Mouse (Mus musculus) embryonic stem cell, embryonic (primary cell): ENCODE measurements around the gene Tmem179b.

Experiments
- CTCF ChIA-PET, 4 experiments: fragments of 300-600 bp in 2 of 4; fragments of 350-600 bp in 2 of 4; sonication (Branson Sonifier 250); formaldehyde crosslinking; loops; one replicate each; lab custom pipeline; 2022; ENCODE audit warnings: inconsistent platforms in 2 of 4; lab: Charles Lee
- POLR2A ChIA-PET, 4 experiments: fragments of 300-600 bp in 2 of 4; fragments of 350-600 bp in 2 of 4; sonication (Branson Sonifier 250); formaldehyde crosslinking; loops; one replicate each; lab custom pipeline; 2022; ENCODE audit warnings: antibody characterized with exemption in 4 of 4, inconsistent platforms in 1 of 4; lab: Charles Lee

Gene Tmem179b

DNA sequence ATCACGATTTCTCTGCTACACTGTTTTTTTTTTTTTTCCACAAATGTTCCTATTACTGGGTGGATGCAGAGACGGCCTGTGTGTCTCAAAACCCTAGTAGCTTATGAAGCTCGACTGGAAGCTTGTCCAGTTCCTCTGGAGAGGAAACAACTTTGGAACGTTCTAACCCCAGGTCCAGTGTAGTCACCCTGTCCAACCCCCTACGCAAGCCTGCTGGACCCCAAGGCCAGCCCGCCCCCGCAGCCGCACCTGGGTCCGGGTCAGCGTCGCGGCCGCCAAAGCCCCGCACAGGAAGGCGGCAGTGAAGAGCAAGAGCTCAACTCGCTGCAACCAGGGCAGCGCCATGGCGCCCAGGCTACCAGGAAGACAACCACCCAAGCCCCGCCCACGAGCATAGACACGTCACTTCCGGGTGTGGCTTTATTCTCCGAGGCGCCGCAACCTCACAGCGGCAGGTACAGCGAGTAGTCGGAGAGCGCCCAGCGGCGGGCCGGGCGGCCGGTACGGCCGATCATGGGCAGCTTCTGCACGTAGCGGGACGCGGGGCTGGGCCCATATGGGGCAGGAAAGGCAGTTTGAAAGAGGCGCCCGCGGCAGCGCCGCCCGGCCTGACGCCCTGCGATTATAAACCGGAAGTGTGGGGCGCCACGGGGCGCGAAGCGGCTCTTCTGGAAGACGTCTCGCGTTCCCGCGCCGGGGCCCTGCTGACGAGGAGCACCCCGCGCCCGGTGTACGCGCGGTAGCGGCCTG, at the start of gene Tmem179b:
Gene Tmem179b, minus strand, starts transcription at position 382 of the 750 bp plus-strand sequence.
- POLR2A ChIA-PET: interaction anchor here (0.5 to 27.6 kb wide), 110 partner anchors 9 to 1832 kb away, joined by 3 to 801 read pairs (median 6); partner anchors contain the start of genes Nxf1 (in 4 of the 4), Taf6l (in 4 of the 4), B3gat3 (in 3 of the 4) and Slc3a2 (in 3 of the 4)
- CTCF ChIA-PET: interaction anchor here in 3 of 4 experiments (0.6 to 2.5 kb wide), 8 partner anchors 14 to 100 kb away, joined by 3 to 9 read pairs (median 3); partner anchors contain the start of gene Nxf1 (in 1 of the 3)

GRCm38 (mm10) chr19:8822696-8823095, 48.4 kb upstream of the Tmem179b start:
- ChIA-PET CTCF (no interaction called here), POLR2A (interaction anchor here in 3 of 4 experiments (0.6 to 3.7 kb wide), 37 partner anchors 9 to 145 kb away, joined by 3 to 24 read pairs (median 4); partner anchors contain the start of genes Eef1g (in 2 of the 3), Gng3 (in 2 of the 3), Taf6l (in 2 of the 3) and Bscl2 (in 1 of the 3))

GRCm38 (mm10) chr19:8821146-8821545, 46.9 kb upstream of the Tmem179b start:
- POLR2A ChIA-PET: interaction anchor here in 3 of 4 experiments (0.6 to 21.0 kb wide), 37 partner anchors 9 to 1422 kb away, joined by 3 to 271 read pairs (median 16); partner anchors contain the start of genes 1700092M07Rik (in 2 of the 3), AC129217.1 (in 2 of the 3), Eef1g (in 2 of the 3) and Gng3 (in 2 of the 3)
- CTCF ChIA-PET: interaction anchor here in 1 of 4 experiments (0.7 kb wide), 1 partner anchor 11 kb away, joined by 3 read pairs; no protein-coding TSS in a partner anchor

GRCm38 (mm10) chr19:8820424-8820956, 46.2 kb upstream of the Tmem179b start:
- POLR2A ChIA-PET: interaction anchor here (0.6 to 21.0 kb wide), 75 partner anchors 10 to 288 kb away, joined by 3 to 271 read pairs (median 10); partner anchors contain the start of genes AC129217.1 (in 3 of the 4), Eef1g (in 3 of the 4), Polr2g (in 3 of the 4) and Slc3a2 (in 3 of the 4)
- CTCF ChIA-PET: interaction anchor here in 2 of 4 experiments (0.6 to 1.4 kb wide), 3 partner anchors 11 to 102 kb away, joined by 3 to 5 read pairs (median 3); no protein-coding TSS in a partner anchor

GRCm38 (mm10) chr19:8819596-8820423, 45.5 kb upstream of the Tmem179b start, which contains the start of gene Hnrnpul2:
Gene Hnrnpul2 (plus strand): TSS chr19:8820010.
- POLR2A ChIA-PET: interaction anchor here (0.6 to 21.0 kb wide), 134 partner anchors 8 to 1447 kb away, joined by 3 to 271 read pairs (median 5); partner anchors contain the start of genes Eef1g (in 4 of the 4), 1810009A15Rik (in 3 of the 4), AC129217.1 (in 3 of the 4) and Gm49416 (in 3 of the 4)
- CTCF ChIA-PET: interaction anchor here in 2 of 4 experiments (0.6 to 1.6 kb wide), 7 partner anchors 10 to 106 kb away, joined by 3 to 6 read pairs (median 4); partner anchors contain the start of genes Taf6l (in 1 of the 2) and Zbtb3 (in 1 of the 2)

DNA sequence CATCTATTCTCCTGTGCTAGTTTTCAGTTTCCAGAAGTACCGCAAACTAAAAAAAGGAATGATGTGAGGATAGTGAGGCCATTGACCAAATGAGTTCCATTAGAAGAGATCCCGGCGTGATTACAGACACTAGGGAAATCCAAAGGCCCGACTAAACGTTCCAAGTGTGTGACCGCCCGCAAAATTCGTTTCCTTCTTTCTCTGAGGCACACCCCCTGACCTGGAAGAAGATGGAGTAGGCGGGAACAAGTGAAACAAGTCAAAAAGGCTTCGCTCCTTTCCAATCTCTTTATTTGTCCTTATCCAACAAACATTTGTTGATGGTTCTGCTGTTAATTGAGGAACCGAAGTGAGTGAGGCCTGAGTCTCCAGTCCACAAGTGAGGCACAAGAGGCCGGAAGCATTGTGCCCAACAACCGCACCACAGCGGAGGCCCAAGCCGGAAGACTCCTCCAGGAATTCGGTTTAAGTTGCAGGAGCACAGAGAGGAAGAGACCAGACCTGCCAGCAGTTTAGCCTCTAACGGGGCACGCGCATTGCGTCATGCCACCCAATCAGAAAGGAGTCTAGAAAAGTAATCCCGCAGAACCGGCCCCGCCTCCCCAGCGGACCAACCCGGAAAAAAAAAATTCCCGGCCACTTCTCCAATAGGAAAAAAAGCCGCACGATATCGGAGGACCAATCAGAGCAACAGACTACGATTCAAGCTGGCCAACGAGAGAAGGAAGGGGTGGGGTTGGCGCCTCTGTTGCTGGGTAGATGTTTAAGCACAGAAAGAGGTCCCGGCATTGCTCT, 44.7 kb upstream of the Tmem179b start, which contains the start of gene Ttc9c:
Gene Ttc9c, minus strand, starts transcription at position 533 of the 795 bp plus-strand sequence.
- CTCF ChIA-PET: interaction anchor here in 2 of 4 experiments (0.9 to 1.6 kb wide), 6 partner anchors 9 to 106 kb away, joined by 3 to 6 read pairs (median 4); partner anchors contain the start of genes Taf6l (in 1 of the 2) and Zbtb3 (in 1 of the 2)
- POLR2A ChIA-PET: interaction anchor here (0.6 to 21.0 kb wide), 137 partner anchors 9 to 1448 kb away, joined by 3 to 271 read pairs (median 5); partner anchors contain the start of genes Eef1g (in 4 of the 4), Taf6l (in 4 of the 4), 1810009A15Rik (in 3 of the 4) and AC129217.1 (in 3 of the 4)

GRCm38 (mm10) chr19:8818301-8818798, 44.1 kb upstream of the Tmem179b start:
- ChIA-PET CTCF (interaction anchor here in 2 of 4 experiments (0.6 to 1.6 kb wide), 2 partner anchors 13 to 75 kb away, joined by 4 to 5 read pairs; no protein-coding TSS in a partner anchor), POLR2A (interaction anchor here in 3 of 4 experiments (0.6 to 21.0 kb wide), 50 partner anchors 9 to 287 kb away, joined by 3 to 271 read pairs (median 12); partner anchors contain the start of genes 1810009A15Rik (in 3 of the 3), Gm49416 (in 3 of the 3), Slc3a2 (in 3 of the 3) and Taf6l (in 3 of the 3))

- POLR2A ChIA-PET: interaction anchor here in 3 of 4 experiments (0.7 to 21.0 kb wide), 25 partner anchors 9 to 158 kb away, joined by 3 to 271 read pairs (median 4); partner anchors contain the start of genes Nxf1 (in 2 of the 3), Taf6l (in 2 of the 3), Zbtb3 (in 2 of the 3) and 1810009A15Rik (in 1 of the 3)
These were observed 42.7 kb upstream of the Tmem179b start for GRCm38 (mm10) chr19:8817001-8817400.

DNA sequence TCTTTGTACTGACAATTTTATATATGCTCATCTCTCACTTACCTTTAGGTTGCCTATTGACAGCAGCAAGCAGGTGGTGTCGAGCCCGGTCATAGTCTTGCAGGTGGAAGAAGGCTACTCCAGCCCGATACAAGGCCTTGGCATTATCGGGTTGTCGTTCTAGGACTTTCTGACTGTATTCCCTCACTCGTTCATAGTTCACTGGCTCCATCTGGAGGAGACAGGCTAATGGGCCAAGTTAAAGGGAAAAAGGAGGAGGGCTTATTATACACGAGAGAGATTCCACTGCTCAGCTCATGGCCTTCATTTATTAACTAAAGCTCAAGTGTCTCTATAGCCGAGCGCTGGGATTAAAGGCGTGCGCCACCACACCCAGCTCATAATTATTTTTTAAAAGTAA, 41.5 kb upstream of the Tmem179b start:
- CTCF ChIA-PET: interaction anchor here in 3 of 4 experiments (0.6 to 1.5 kb wide), 3 partner anchors 13 to 95 kb away, joined by 3 to 4 read pairs (median 4); partner anchors contain the start of gene Zbtb3 (in 1 of the 3)
- POLR2A ChIA-PET: interaction anchor here in 3 of 4 experiments (0.6 to 21.0 kb wide), 22 partner anchors 9 to 151 kb away, joined by 3 to 271 read pairs (median 4); partner anchors contain the start of genes Eef1g (in 2 of the 3), Slc3a2 (in 2 of the 3), Taf6l (in 2 of the 3) and 1810009A15Rik (in 1 of the 3)

More at GRCm38 (mm10) chr19:8817001-8817400, 42.7 kb upstream of the Tmem179b start:
- CTCF ChIA-PET: interaction anchor here in 1 of 4 experiments (1.5 kb wide), 1 partner anchor 15 kb away, joined by 4 read pairs; the partner anchor contains the start of gene Zbtb3

- POLR2A ChIA-PET: interaction anchor here in 3 of 4 experiments (0.7 to 21.0 kb wide), 53 partner anchors 8 to 186 kb away, joined by 3 to 271 read pairs (median 4); partner anchors contain the start of genes Slc3a2 (in 3 of the 3), Ttc9c (in 3 of the 3), 1810009A15Rik (in 2 of the 3) and Eef1g (in 2 of the 3)
- CTCF ChIA-PET: interaction anchor here in 1 of 4 experiments (0.8 kb wide), 1 partner anchor 32 kb away, joined by 3 read pairs; no protein-coding TSS in a partner anchor
These were observed 32.5 kb upstream of the Tmem179b start for GRCm38 (mm10) chr19:8806810-8807209.

DNA sequence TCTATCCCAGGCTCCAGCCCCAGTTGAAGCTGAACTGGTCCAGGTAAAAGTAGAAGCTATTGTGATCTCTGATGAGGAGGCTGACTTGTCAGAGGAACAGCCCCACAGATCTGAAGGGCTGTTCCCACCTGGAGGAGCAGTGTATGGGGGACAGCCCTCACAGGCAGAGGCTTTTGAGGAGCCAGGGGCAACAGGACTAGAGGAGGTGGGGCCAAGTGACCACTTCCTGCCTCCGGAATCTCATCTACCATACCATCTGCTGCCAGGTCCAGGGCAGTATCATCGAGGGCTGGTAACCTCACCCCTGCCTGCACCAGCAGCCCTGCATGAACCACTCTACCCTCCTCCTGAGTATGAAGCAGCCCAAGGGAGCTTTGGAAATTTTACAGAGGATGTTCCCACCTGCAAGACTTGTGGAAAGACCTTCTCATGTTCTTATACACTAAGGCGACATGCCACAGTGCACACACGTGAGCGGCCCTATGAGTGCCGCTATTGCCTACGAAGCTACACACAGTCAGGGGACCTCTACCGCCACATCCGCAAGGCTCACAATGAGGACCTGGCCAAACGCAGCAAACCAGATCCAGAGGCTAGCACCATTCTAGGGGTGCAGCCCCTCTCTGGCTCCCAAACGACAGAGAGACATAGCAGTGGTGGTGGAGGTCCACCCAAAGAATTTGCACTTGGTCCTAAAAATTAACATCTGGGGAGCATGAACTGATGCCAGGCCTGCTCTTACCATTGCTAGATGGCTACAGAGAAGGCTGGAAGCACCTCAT, 29.8 kb upstream of the Tmem179b start:
- CTCF ChIA-PET: interaction anchor here in 1 of 4 experiments (1.0 kb wide), 1 partner anchor 86 kb away, joined by 3 read pairs; no protein-coding TSS in a partner anchor
- POLR2A ChIA-PET: interaction anchor here in 3 of 4 experiments (0.6 to 27.3 kb wide), 29 partner anchors 6 to 1328 kb away, joined by 3 to 801 read pairs (median 7); partner anchors contain the start of genes Taf6l (in 3 of the 3), Gng3 (in 2 of the 3), Hnrnpul2 (in 2 of the 3) and Slc3a2 (in 2 of the 3)

DNA sequence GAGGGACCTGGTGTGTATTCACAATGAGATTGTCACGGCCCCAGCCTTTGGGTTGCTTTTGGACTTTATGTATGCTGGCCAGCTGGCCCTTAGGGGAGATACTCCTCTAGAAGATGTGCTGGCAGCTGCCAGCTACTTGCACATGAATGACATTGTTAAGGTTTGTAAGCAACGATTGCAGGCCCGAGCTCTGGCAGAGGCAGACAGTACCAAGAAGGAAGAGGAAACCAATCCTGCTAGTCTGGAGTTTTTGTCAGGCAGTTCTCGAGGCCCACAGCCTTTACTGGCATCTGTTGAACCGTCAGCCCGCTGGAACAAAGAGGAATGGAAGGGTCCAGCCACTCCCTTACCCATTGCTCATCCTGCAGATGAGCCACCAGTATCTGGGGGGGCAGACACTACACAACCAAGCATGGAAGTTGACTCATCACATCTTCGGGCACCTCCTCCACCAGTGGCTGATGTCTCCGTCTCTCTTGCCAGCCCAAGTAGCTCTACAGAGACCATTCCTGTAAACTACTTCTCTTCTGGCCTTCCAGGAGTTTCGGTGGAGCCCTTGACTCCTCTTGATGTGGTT, 29.0 kb upstream of the Tmem179b start:
- ChIA-PET POLR2A (interaction anchor here (0.6 to 27.3 kb wide), 60 partner anchors 5 to 1328 kb away, joined by 3 to 801 read pairs (median 7); partner anchors contain the start of genes Gng3 (in 3 of the 4), Nxf1 (in 3 of the 4), Slc3a2 (in 3 of the 4) and Taf6l (in 3 of the 4)), CTCF (interaction anchor here in 1 of 4 experiments (1.0 to 1.6 kb wide), 2 partner anchors 16 to 85 kb away, joined by 4 to 10 read pairs; partner anchors contain the start of genes Hnrnpul2 and Ttc9c)
